Mouse (Mus musculus) midbrain, embryonic 10.5 days (tissue): ENCODE measurements around the gene Gtsf1. TPM values are rescaled to one million over a fixed set of nuclear protein-coding genes. Genes with fewer than 3 reads are reported as not detected.
A peak's percentile ranks its signal among the peaks of the same experiment; 100 is the strongest.

Experiments used
- DNase-seq: peaks from one replicate; pipeline ENCODE4 v3.0.0-alpha.2; 2017; ENCODE audit warnings: low spot score
- H3K27ac ChIP-seq: fragments of 300-500 bp; sonication (generic); replicated peaks from 2 replicates; pipeline ENCODE4 v1.5.1; 2016; ENCODE audit warnings: mild to moderate bottlenecking
- H3K27me3 ChIP-seq: fragments of 300-500 bp; sonication (generic); 2 replicates; pipeline ENCODE4 v1.6.1; 2016; ENCODE audit warnings: low read depth, mild to moderate bottlenecking; ENCODE audit not compliant: poor library complexity, severe bottlenecking
- H3K36me3 ChIP-seq: fragments of 300-500 bp; sonication (generic); 2 replicates; pipeline ENCODE4 v1.6.1; 2016; ENCODE audit warnings: mild to moderate bottlenecking, moderate library complexity
- H3K4me1 ChIP-seq: fragments of 300-500 bp; sonication (generic); 2 replicates; pipeline ENCODE4 v1.6.1; 2016
- H3K4me3 ChIP-seq: fragments of 300-500 bp; sonication (generic); 2 replicates; pipeline ENCODE4 v1.5.1; 2016; ENCODE audit warnings: mild to moderate bottlenecking, moderate library complexity
- H3K9me3 ChIP-seq: fragments of 300-500 bp; sonication (generic); replicated peaks from 2 replicates; pipeline ENCODE4 v1.6.1; 2016; ENCODE audit warnings: mild to moderate bottlenecking
- WGBS: fragments of 180-500 bp; shearing (Covaris S2); methylation state at CpG from one replicate; pipeline ENCODE4 v1.1.7; 2016; 5-methylcytosine and 5-hydroxymethylcytosine counted together
- polyA plus RNA-seq: library from polyadenylated mRNA; unstranded; fragments of >200 nt; fragmentation: Nextera tagmentation; extraction: Ambion mirVana; gene quantifications from 2 replicates; pipeline ENCODE4 v1.2.1, GENCODE M21; 2016

Gtsf1 gene
- polyA plus RNA-seq, 1 experiment from 2014 or later, result not detected

DNA sequence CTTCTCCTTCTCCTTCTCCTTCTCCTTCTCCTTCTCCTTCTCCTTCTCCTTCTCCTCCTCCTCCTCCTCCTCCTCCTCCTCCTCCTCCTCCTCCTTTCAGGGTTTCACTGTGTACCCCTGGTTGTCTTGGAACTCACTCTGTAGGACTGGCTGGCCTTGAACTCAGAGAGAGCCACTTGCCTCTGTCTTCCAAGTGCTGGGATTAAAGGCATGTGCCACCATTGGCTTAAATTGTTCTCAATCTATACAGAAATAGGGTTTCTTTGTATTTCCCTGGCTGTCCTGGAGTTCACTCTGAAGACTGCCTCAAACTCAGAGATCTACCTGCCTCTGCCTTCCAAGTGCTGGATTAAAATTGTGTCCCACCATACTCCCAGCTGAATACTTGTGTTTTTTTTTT lies 57.8 kb downstream of the Gtsf1 start:
- no peak overlapping the region for H3K4me3 ChIP-seq
- H3K27me3 ChIP-seq, result no peaks in the 10 kb centered on the region
- H3K36me3 ChIP-seq, result no peaks in the 10 kb centered on the region
- H3K4me1 ChIP-seq, result peaks cover 9% of the 10 kb centered on the region
- DNase-seq, result no peak
- no peak overlapping the region for H3K27ac ChIP-seq
- H3K9me3 ChIP-seq, result no peaks in the 10 kb centered on the region

DNA sequence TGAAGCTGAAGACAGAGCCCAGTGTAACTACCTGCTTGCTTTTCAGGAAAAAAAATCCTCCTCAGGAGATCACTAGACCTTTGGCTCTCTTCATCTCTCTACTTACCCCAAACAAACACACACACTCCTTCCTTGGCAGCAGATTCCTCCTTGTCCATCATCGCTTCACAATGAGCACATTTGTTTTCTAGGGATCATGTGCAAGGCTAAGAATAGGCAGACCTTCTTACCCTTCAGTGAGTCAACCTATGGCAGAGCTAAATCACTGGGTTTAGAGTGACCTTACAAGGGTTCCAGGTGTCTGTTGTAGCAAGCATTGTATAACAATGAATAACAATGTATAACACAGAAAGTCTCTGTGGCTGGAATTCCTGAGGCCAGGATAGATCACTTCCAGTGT lies 58.5 kb downstream of the Gtsf1 start:
- Histone ChIP-seq H3K27ac (no peak overlapping the region), H3K4me3 (no peak overlapping the region), H3K27me3 (no peaks in the 10 kb centered on the region), H3K36me3 (no peaks in the 10 kb centered on the region), H3K9me3 (no peaks in the 10 kb centered on the region), H3K4me1 (peaks cover 16% of the 10 kb centered on the region)
- DNase-seq, result no peak
- 84% methylated on average over 1 of the region's 1 CpGs for WGBS

DNA sequence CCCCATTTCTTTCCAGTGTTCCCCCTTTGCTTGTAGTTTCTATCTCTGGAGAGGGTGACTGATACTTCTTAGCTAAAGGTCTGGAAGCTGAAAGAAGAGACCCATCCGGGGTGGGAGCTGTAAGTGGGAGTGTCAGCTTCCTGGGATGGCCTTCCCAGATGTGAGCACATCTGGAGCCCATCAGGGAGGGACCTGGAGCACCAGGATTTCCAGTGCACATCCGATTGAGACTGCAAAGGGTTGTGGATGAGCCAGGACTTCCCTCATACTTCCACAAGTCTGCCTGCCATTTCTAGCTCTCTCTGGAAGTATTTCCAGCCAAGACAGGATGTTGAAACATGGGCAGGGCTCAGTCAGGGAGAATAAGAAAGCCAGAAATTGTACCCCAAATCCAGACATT lies 59.1 kb downstream of the Gtsf1 start:
- H3K36me3 ChIP-seq, result no peaks in the 10 kb centered on the region
- H3K27me3 ChIP-seq, result no peaks in the 10 kb centered on the region
- H3K4me3 ChIP-seq, result no peak overlapping the region
- no peak overlapping the region for H3K27ac ChIP-seq
- no peaks in the 10 kb centered on the region for H3K9me3 ChIP-seq
- 38% methylated on average over 2 of the region's 2 CpGs for WGBS
- no peak for DNase-seq
- peaks cover 22% of the 10 kb centered on the region for H3K4me1 ChIP-seq

DNA sequence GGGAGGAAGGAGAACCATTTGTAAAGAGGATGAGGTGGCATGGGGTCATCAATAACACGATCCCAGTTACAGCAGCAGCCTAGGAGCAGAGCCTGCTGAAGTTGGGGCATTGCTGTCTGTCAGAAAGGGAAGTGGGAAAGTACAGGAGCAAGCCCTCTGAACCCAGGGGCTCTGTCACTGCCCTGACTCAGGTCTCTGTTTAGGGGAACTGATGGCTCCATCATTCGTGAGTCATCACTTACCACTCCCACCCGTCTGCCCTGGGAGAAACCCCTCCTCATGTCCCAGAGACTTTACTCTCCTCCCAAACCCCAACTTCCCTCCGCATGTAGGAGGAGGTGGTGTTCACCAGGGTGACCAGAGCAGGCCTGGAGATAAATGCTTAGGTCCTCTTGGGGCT lies 59.8 kb downstream of the Gtsf1 start:
- Histone ChIP-seq H3K36me3 (no peaks in the 10 kb centered on the region), H3K27ac (no peak overlapping the region), H3K27me3 (no peaks in the 10 kb centered on the region), H3K4me1 (peaks cover 29% of the 10 kb centered on the region), H3K4me3 (no peak overlapping the region), H3K9me3 (no peaks in the 10 kb centered on the region)
- 65% methylated on average over 4 of the region's 4 CpGs for WGBS
- no peak for DNase-seq

DNA sequence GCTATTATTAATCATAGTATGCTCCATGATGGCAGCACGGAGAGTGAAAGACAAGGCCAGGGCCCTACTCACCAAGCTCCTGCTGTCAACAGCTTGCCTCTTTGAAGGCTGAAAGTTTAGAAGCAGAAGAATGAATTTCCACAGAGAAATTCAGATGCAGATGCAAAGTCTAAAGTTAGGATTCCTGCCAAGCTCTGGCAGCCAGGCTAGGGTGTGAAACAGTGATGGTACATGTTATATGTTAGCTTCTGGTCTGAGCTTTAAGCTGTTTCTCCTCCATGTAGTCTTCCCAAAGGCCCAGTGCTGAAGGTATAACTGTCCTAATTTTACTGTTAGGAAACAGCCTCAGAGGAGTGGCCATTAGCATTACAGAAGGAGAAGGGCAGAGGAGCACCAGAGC lies 61.1 kb downstream of the Gtsf1 start:
- no peaks in the 10 kb centered on the region for H3K27me3 ChIP-seq
- no peak for DNase-seq
- H3K36me3 ChIP-seq, result no peaks in the 10 kb centered on the region
- peaks cover 43% of the 10 kb centered on the region for H3K4me1 ChIP-seq
- no peaks in the 10 kb centered on the region for H3K9me3 ChIP-seq
- H3K4me3 ChIP-seq, result no peak overlapping the region
- whole genome bisulfite sequencing, result 79% methylated on average over 1 of the region's 1 CpGs
- no peak overlapping the region for H3K27ac ChIP-seq

DNA sequence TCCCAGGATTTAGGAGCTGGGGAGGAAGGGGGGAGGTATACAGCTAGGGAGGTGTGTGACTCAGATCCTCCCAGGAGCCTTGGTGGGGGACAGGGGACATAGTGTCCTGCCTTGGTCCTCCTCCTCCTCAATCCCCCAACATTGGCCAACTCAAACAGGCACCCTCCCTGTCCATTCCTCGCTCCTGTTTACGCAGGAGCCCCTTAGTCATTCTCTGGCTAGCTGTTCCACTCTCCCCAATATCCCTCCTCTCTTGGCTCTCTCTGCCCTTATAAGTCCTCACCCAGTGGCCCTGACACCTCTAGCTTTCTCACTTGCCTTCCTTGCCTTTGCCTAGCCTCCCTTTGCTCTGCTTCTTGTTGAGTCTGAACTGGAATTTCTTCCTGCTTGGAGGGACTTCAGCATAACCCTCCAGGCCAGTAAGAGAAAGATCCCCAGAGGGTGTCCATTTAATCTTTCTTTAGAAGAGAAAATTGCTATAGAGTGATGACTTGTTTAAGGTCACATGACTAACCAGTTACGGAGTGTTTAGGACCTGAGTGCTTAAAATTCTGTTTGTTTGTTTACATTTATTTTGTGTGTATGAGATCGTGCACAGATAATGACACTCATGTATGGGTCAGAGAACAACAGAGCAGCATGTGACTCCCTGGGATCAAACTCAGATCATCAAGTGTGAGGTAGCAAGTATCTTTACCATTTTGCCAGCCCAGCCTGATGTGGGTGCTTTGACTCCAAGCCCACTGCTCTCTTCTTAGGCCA lies 61.9 kb downstream of the Gtsf1 start:
- peaks cover 44% of the 10 kb centered on the region for H3K4me1 ChIP-seq
- no peaks in the 10 kb centered on the region for H3K27me3 ChIP-seq
- H3K36me3 ChIP-seq, result no peaks in the 10 kb centered on the region
- no peaks in the 10 kb centered on the region for H3K9me3 ChIP-seq
- H3K4me3 ChIP-seq, result no peak overlapping the region
- no peak overlapping the region; the same call in 1 of the 2 replicates for H3K27ac ChIP-seq
- no peak for DNase-seq
- 83% methylated on average over 4 of the region's 4 CpGs for WGBS

DNA sequence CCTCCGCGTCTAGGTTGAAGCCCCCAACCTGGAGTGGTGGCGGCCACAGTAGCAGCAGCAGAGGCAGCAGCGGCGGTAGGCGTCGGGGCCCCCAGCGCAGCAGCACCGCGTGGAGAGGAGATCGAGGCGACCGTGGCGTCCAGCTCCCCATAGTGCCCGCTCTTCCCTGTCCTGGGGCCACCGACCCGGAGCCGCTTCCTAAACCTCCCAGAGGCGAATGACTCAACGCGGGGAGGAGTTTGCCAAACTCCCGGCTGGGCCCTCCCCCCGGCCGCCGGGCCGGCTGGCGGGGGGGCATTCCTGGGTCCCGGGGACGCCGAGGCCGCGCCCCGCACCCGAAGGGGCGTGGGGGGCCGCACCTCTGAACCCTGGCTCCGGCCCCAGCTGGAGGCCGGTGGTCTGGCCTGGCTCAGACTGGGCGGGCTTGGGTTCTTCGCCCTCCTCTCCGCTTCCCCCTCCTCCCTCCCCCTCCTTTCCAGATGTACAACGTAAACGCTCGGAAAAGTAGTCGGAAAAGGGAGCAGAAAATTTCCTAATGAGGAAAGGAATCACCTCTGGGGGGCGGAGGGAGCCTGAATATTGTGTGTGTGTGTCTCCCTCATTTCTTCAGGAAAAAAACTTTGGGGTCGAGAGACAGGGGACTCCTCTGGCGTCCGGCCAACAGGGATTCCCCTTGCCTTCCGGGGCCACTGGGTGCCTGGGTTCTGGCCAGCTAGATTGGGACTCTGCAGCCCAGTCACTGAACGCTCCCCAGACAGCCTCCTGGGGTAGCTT lies 63.7 kb downstream of the Gtsf1 start, which contains the start of gene Itga5:
Gene Itga5 (minus strand): TSS at position 388 of the 774 bp plus-strand sequence.
- WGBS, result under 1% methylated on average over 51 of the region's 51 CpGs
- no peaks in the 10 kb centered on the region for H3K36me3 ChIP-seq

DNA sequence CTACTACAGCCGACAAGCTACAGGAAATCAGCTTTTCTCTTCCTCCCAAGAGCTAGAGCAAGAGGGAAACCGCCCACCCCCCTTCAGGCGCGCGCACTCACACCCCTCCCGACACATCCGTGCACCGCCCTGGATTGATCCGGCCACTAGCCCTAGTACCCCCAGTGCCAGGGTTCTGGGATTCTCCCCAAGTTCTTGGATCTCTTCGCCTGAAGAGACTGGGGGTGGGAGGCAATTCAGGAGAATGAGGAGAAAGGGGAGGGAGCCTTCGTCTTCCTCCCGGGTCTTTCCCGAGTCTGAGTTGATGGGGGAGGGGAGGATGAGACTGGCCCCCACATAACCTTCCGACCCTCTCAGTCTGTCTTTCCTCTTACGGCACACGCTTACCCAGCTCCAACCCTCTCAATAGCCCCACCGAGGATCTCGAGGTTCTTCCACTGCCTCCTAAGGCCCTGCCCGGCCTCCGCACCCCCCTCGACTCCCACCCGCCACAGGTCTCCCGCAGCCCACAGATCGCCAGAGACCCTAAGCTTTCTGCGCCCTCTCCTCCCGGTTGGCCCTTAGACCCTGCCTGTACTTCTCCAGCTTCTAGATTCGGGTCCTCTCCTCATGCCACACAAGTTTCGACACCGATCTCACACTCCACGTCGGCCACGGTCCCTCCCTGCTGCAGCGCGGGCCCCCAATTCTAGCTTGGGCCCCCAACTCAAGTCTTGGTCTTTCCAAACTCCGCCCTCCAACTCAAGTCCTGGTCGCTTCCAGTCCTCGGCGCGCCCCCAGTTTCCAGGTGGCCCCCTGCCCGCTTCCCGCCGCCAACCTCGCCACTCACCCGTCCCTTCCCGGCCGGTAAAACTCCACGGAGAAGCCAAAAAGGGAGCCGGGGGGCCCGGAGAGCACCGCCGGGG lies 64.5 kb downstream of the Gtsf1 start:
- 0% methylated on average over 50 of the region's 51 CpGs for WGBS
- H3K27me3 ChIP-seq, result no peaks in the 10 kb centered on the region
- no peaks in the 10 kb centered on the region for H3K9me3 ChIP-seq
- DNase-seq, result peak; percentile 61
- H3K36me3 ChIP-seq, result no peaks in the 10 kb centered on the region
- peak overlapping the region; percentile 68 for H3K4me3 ChIP-seq
- peaks cover 44% of the 10 kb centered on the region for H3K4me1 ChIP-seq
- peak overlapping the region; percentile 88 for H3K27ac ChIP-seq

More for the DNA sequence above, 63.7 kb downstream of the Gtsf1 start, which contains the start of gene Itga5:
- peak; percentile 72 for DNase-seq
- Histone ChIP-seq H3K27ac (peak within 1 kb of the TSS; percentile 88), H3K27me3 (no peaks in the 10 kb centered on the region), H3K4me1 (peaks cover 44% of the 10 kb centered on the region), H3K9me3 (no peaks in the 10 kb centered on the region), H3K4me3 (peak within 1 kb of the TSS; percentile 68)

DNA sequence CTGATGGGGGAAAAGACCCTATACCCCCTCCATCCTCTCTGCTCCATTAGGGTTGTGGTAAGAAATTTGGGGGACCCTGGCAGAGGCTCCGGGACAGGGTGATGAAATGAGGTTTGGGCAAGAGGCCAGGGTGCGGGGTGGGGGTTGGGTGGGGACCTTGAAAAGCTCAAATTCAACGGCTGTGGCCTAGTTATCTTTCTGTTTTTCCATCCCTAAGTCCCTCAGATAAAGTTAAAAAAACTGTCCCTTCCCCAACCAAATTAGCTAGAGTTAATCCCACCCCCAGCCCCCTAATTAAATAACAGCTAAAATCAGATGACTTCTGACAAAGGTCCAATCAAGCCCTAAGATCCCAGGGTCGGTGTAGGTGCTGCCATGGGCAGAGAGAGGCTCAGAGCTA lies 65.5 kb downstream of the Gtsf1 start:
- H3K9me3 ChIP-seq, result no peaks in the 10 kb centered on the region
- WGBS, result 60% methylated on average over 4 of the region's 4 CpGs
- H3K36me3 ChIP-seq, result no peaks in the 10 kb centered on the region
- H3K27ac ChIP-seq, result peak overlapping the region; percentile 88
- DNase-seq, result no peak
- H3K4me3 ChIP-seq, result peak overlapping the region; percentile 68
- peaks cover 44% of the 10 kb centered on the region for H3K4me1 ChIP-seq
- H3K27me3 ChIP-seq, result no peaks in the 10 kb centered on the region

DNA sequence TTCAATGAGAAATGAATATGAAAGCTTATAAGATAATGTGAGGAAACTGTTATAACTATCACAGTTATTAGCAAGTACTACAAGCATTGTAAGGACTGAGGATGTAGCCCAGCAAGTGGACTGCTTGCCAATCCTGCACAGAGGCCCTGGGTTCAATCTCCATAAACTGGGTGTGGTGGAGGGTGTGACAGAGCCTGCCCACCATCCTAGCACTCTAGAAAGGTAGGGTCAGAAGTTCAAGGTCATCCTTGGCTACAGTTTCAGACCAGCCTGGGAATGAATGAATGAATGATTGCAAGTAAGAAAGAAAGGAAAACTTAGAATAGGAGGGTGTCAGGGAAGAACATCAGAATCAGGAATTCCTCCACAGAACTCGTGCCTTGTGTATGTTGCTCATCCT lies 66.5 kb downstream of the Gtsf1 start:
- Histone ChIP-seq H3K27ac (no peak overlapping the region), H3K4me1 (peaks cover 50% of the 10 kb centered on the region), H3K4me3 (no peak overlapping the region), H3K9me3 (no peaks in the 10 kb centered on the region), H3K27me3 (no peaks in the 10 kb centered on the region), H3K36me3 (0 out of 2 replicates have a peak, but pooled peaks cover 2% of the 10 kb centered on the region)
- 70% methylated on average over 1 of the region's 1 CpGs for WGBS
- no peak for DNase-seq

DNA sequence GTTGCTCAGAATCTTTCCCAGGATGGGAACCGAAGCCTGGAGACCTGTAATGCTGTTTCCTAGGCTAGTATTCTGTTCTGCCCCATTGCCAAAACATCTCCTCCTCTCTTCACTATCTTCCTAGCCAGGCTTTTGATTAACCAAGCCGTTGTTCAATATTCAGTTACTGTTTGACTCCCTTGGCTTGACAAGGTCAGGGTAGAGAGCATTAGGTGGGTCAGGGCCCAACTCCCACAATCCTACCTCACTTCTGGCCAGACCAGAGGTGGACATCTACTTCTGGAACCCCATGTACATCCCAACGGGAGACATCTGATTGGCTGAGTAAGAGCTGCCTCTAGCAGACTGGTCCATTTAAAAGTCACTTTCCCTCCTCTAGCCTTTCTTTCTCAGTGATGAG lies 67.3 kb downstream of the Gtsf1 start:
- Histone ChIP-seq H3K27me3 (no peaks in the 10 kb centered on the region), H3K36me3 (0 out of 2 replicates have a peak, but pooled peaks cover 5% of the 10 kb centered on the region), H3K4me3 (no peak overlapping the region), H3K27ac (no peak overlapping the region), H3K4me1 (peaks cover 51% of the 10 kb centered on the region), H3K9me3 (no peaks in the 10 kb centered on the region)
- no peak for DNase-seq
- 90% methylated on average over 3 of the region's 3 CpGs for WGBS

DNA sequence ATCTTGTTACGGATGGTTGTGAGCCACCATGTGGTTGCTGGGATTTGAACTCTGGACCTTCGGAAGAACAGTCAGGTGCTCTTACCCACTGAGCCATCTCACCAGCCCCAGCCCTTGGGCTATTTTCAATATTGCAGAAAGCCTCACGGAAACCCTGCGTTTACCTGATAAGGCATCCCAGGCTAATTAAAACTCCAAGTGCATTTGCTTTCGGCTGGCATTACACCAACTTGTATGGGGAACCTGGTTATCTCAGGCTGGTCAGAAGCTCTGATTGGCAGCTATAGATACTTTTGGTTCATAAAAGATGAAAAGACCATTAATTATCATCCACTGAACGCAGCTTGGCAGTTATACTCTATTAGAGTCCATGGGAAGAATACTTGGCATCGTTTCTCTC lies 67.9 kb downstream of the Gtsf1 start:
- Histone ChIP-seq H3K36me3 (peaks cover 5% of the 10 kb centered on the region; the same call in 1 of the 2 replicates), H3K4me3 (no peak overlapping the region), H3K27me3 (no peaks in the 10 kb centered on the region), H3K27ac (no peak overlapping the region), H3K9me3 (no peaks in the 10 kb centered on the region), H3K4me1 (peaks cover 45% of the 10 kb centered on the region)
- WGBS, result 94% methylated on average over 6 of the region's 7 CpGs
- DNase-seq, result no peak
